Mouse (Mus musculus): ENCODE measurements around the gene Ckap5.

The Ckap5 gene

GRCm38 (mm10) chr2:91655388-91655787 lies 128.8 kb downstream of the Ckap5 start:
- H3K36me3 ChIP-seq (ENCODE audit: control insufficient read depth, insufficient read depth, low read length, poor library complexity, severe bottlenecking), result peaks cover 5% of the 10 kb centered on the region
- H3K27me3 ChIP-seq (ENCODE audit: control insufficient read depth, insufficient read depth, low read length, poor library complexity, severe bottlenecking), result no peaks in the 10 kb centered on the region
- DNase-seq (ENCODE audit: low read depth, low spot score), result no peak

DNA sequence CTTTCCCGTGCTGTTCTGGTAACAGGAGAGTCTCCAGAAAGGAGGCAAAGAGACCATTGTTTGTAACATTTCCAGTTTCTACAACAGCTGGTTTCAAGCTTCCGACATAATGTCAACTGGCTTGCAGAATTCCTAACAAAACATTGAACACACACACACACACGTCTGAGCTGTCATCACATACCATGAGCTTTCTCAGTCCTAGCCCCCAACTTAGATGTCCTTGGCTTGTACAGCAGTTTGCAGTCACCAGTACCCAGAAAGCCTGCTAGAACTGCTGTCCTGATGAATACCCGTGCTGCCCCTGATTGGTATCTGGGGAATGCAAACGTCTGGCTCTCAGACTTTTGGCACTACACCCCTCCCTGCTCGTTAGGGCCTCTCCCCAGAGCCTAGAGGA lies 129.3 kb downstream of the Ckap5 start:
- no peak for DNase-seq (ENCODE audit: low read depth, low spot score)
- peaks cover 5% of the 10 kb centered on the region for H3K36me3 ChIP-seq (ENCODE audit: control insufficient read depth, insufficient read depth, low read length, poor library complexity, severe bottlenecking)
- H3K27me3 ChIP-seq (ENCODE audit: control insufficient read depth, insufficient read depth, low read length, poor library complexity, severe bottlenecking), result no peaks in the 10 kb centered on the region

GRCm38 (mm10) chr2:91656774-91657173 lies 130.2 kb downstream of the Ckap5 start:
- no peak for DNase-seq (ENCODE audit: low read depth, low spot score)
- H3K36me3 ChIP-seq (ENCODE audit: control insufficient read depth, insufficient read depth, low read length, poor library complexity, severe bottlenecking), result peaks cover 5% of the 10 kb centered on the region
- H3K27me3 ChIP-seq (ENCODE audit: control insufficient read depth, insufficient read depth, low read length, poor library complexity, severe bottlenecking), result no peaks in the 10 kb centered on the region

- H3K36me3 ChIP-seq (ENCODE audit: control insufficient read depth, insufficient read depth, low read length, poor library complexity, severe bottlenecking), result peaks cover 6% of the 10 kb centered on the region
- H3K27me3 ChIP-seq (ENCODE audit: control insufficient read depth, insufficient read depth, low read length, poor library complexity, severe bottlenecking), result no peaks in the 10 kb centered on the region
- DNase-seq (ENCODE audit: low read depth, low spot score), result no peak
Observed at GRCm38 (mm10) chr2:91659657-91660056, 133.1 kb downstream of the Ckap5 start.

DNA sequence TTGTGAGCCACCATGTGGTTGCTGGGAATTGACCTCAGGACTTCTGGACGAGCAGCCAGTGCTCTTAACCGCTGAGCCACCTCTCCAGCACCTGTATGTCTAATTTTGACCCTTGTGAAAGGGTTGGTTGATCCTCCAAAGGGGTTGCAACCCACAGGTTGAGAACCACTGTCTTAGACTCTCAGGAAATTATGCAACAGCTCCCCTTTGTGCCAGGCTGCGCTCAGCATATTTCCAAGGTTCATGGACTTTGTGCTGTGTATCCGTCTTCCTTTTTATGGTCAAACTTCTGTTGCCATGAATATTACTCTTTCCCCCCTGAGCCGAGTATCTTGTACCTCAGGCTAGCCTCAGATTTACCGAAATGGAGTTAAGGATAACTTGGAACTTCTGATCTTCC lies 134.4 kb downstream of the Ckap5 start:
- Histone ChIP-seq H3K27me3 (ENCODE audit: control insufficient read depth, insufficient read depth, low read length, poor library complexity, severe bottlenecking) (no peaks in the 10 kb centered on the region), H3K36me3 (ENCODE audit: control insufficient read depth, insufficient read depth, low read length, poor library complexity, severe bottlenecking) (peaks cover 4% of the 10 kb centered on the region)
- DNase-seq (ENCODE audit: low read depth, low spot score), result no peak

GRCm38 (mm10) chr2:91664780-91665179 lies 138.2 kb downstream of the Ckap5 start:
- Histone ChIP-seq H3K36me3 (ENCODE audit: control insufficient read depth, insufficient read depth, low read length, poor library complexity, severe bottlenecking) (peaks cover 9% of the 10 kb centered on the region), H3K27me3 (ENCODE audit: control insufficient read depth, insufficient read depth, low read length, poor library complexity, severe bottlenecking) (no peaks in the 10 kb centered on the region)
- DNase-seq (ENCODE audit: low read depth, low spot score), result no peak

DNA sequence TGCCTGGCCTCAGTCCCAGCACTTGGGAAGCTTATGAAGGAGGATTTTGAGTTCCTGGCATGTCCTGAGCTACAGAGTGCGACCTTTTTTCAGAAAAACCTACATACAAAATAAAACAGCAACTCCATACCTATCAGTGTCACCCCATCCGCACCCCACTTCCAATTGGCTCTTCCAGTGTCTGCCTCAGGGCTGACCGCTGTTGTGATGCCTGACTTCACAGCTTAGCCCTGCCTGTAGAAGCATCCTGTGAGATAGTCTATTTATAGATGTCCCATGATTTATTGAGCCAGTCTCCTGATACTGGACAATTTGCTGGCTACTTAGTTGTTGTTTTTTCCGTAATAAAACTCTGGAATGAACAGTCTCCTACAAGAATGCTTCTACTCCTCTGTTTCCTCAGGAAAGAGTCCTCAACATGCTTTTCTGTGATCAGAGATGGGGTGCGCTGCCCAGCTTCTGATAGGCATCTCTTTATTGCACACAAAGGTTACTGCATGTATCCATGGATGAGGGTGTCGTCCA lies 139.9 kb downstream of the Ckap5 start:
- no peak for DNase-seq (ENCODE audit: low read depth, low spot score)
- H3K36me3 ChIP-seq (ENCODE audit: control insufficient read depth, insufficient read depth, low read length, poor library complexity, severe bottlenecking), result peaks cover 8% of the 10 kb centered on the region
- no peaks in the 10 kb centered on the region for H3K27me3 ChIP-seq (ENCODE audit: control insufficient read depth, insufficient read depth, low read length, poor library complexity, severe bottlenecking)

GRCm38 (mm10) chr2:91667747-91668146 lies 141.2 kb downstream of the Ckap5 start:
- no peaks in the 10 kb centered on the region for H3K27me3 ChIP-seq (ENCODE audit: control insufficient read depth, insufficient read depth, low read length, poor library complexity, severe bottlenecking)
- no peak for DNase-seq (ENCODE audit: low read depth, low spot score)
- peaks cover 6% of the 10 kb centered on the region for H3K36me3 ChIP-seq (ENCODE audit: control insufficient read depth, insufficient read depth, low read length, poor library complexity, severe bottlenecking)

DNA sequence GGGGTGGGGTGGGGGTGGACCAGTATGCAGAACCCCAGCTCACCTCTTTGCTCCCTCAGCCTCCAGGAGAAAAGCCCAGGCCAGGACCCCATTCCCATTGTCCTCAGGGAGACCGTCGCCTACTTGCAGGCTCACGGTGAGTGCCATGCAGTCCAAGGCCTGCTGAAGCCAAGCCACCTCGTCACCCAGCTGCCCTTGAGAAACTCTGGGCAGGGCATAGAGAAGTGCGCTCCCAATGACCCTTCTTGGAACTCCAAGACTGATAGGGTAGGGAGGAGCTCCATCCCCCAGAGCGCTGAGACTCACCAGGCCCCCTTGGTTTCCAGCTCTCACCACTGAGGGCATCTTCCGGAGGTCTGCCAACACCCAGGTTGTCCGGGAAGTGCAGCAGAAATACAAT lies 142.8 kb downstream of the Ckap5 start:
- Histone ChIP-seq H3K27me3 (ENCODE audit: control insufficient read depth, insufficient read depth, low read length, poor library complexity, severe bottlenecking) (no peaks in the 10 kb centered on the region), H3K36me3 (ENCODE audit: control insufficient read depth, insufficient read depth, low read length, poor library complexity, severe bottlenecking) (peaks cover 8% of the 10 kb centered on the region)
- no peak for DNase-seq (ENCODE audit: low read depth, low spot score)

GRCm38 (mm10) chr2:91670038-91670437 lies 143.5 kb downstream of the Ckap5 start:
- Histone ChIP-seq H3K36me3 (ENCODE audit: control insufficient read depth, insufficient read depth, low read length, poor library complexity, severe bottlenecking) (peaks cover 8% of the 10 kb centered on the region), H3K27me3 (ENCODE audit: control insufficient read depth, insufficient read depth, low read length, poor library complexity, severe bottlenecking) (no peaks in the 10 kb centered on the region)
- DNase-seq (ENCODE audit: low read depth, low spot score), result no peak

All from splenic B cell, adult 2 months (primary cell).